18 mouse cellular contexts compared by ENCODE assay signal in the genomic region with DNA sequence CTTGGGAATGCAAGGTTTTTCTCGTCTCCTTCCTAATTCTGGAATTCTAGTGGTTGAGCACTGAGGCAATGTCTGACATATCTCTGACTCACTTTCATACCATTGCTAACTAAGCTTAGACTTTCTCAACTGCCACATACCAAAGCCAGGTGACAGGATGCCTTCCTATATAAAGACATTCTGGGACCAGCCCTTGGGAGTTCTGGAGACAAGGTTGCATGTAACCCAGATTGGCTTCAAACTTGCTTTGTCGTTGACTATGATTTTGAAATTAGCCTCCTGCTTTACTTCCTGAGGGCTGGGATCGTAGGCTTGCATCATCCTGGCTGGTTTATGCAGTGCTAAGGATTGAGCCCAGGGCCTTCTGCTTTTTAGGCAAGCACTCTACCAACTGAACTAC.
DNase-seq lines count a peak whose midpoint lies in the region; TF ChIP-seq lines count a peak whose summit lies in the region.
"Had no signal": no experiment of that assay in that cellular context is flagged by ENCODE, and none has a peak within 500 bp of the region (broad histone marks: within the 10 kb centered on the region; RNA-seq: fewer than 3 reads in every experiment).

No protein-coding gene starts in this region.

- no peaks in the 10 kb centered on the region for H3K36me3 ChIP-seq in myocyte (ENCODE audit: control insufficient read depth, insufficient read depth)
- H3K36me3 ChIP-seq in hindbrain, embryonic 10.5 days, result no peaks in the 10 kb centered on the region
- H3K36me3 ChIP-seq: hindbrain, embryonic 12.5 days; neural tube, embryonic 12.5 days had no signal

- peak overlapping the region; percentile 20; the same call in 1 of the 2 replicates for H3K27ac ChIP-seq in left cerebral cortex, adult 2 months
- H3K27ac ChIP-seq in embryonic fibroblast, embryonic 13.5 days (ENCODE audit: insufficient read depth, low read length), result peak overlapping the region; percentile 100
- no peak overlapping the region for H3K27ac ChIP-seq in hindbrain, embryonic 10.5 days
- H3K27ac ChIP-seq: hindbrain, embryonic 12.5 days; neural tube, embryonic 12.5 days; stomach, postnatal 0 days had no signal

- no peak for TF ChIP-seq POLR2A in embryonic fibroblast, embryonic 13.5 days (IDR thresholded peaks at IDR 0.05; ENCODE audit: low read depth, low read length)
- TF ChIP-seq POLR2A in myocyte (IDR thresholded peaks at IDR 0.05; ENCODE audit: insufficient read length, low read depth), result no peak

- intact Hi-C loops in left cerebral cortex, adult 2 months (cut with DNase I), result loop anchor here (2.0 kb wide), 1 partner anchor 121 kb away; no protein-coding TSS in a partner anchor
- intact Hi-C loops in left cerebral cortex, postnatal 36 days (cut with DNase I), result no loop called here

- no peak for TF ChIP-seq CTCF in left cerebral cortex, adult 2 months (IDR thresholded peaks at IDR 0.05)
- TF ChIP-seq CTCF in embryonic fibroblast, embryonic 13.5 days (IDR thresholded peaks at IDR 0.05; ENCODE audit: borderline replicate concordance, insufficient read depth, low read length), result no peak

- peak overlapping the region; percentile 61 for H3K4me2 ChIP-seq in myocyte (ENCODE audit: low read depth)
- H3K4me2 ChIP-seq: hindbrain, embryonic 12.5 days; neural tube, embryonic 12.5 days had no signal

- peaks cover 24% of the 10 kb centered on the region for H3K79me2 ChIP-seq in myocyte (ENCODE audit: control insufficient read depth, insufficient read depth)

- no peaks in the 10 kb centered on the region for H3K9me3 ChIP-seq in hindbrain, embryonic 10.5 days
- H3K9me3 ChIP-seq: hindbrain, embryonic 12.5 days; megakaryocyte, embryonic 14.5 days; neural tube, embryonic 12.5 days had no signal

- no peak for DNase-seq in left cerebral cortex, adult 2 months (ENCODE audit: extremely low spot score in 1 of 2, low spot score in 2 of 2)
- no peak for DNase-seq in left cerebral cortex, postnatal 36 days (ENCODE audit: low spot score in 2 of 2)
- peak; percentile 81 for DNase-seq in NIH3T3 (ENCODE audit: low read depth)
- DNase-seq in hindbrain, embryonic 10.5 days (ENCODE audit: low spot score), result no peak
- DNase-seq in c-Kit-positive CD71-positive TER-119-positive erythroid progenitor cells, embryonic 14.5 days (ENCODE audit: low spot score), result no peak
- DNase-seq: cerebellum, postnatal 14 days; forebrain, postnatal 0 days; kidney, postnatal 4 days; lung, adult 2 months; right cerebral cortex, postnatal 14 days; thymus, postnatal 25 days had no signal

- WGBS in hindbrain, embryonic 10.5 days, result 80% methylated on average over 3 of the region's 3 CpGs

- no peak overlapping the region for H3ac ChIP-seq in myocyte (ENCODE audit: control insufficient read depth, insufficient read length)

- peaks cover 37% of the 10 kb centered on the region for H3K4me1 ChIP-seq in embryonic fibroblast, embryonic 13.5 days (ENCODE audit: control insufficient read depth, insufficient read depth, low read length)
- peaks cover 51% of the 10 kb centered on the region for H3K4me1 ChIP-seq in hindbrain, embryonic 10.5 days (replicated peaks)

- no peak overlapping the region for H3K4me3 ChIP-seq in left cerebral cortex, adult 2 months
- H3K4me3 ChIP-seq in embryonic fibroblast, embryonic 13.5 days (ENCODE audit: insufficient read depth, low read length), result no peak overlapping the region
- H3K4me3 ChIP-seq in myocyte, result no peak overlapping the region
- H3K4me3 ChIP-seq in hindbrain, embryonic 10.5 days, result no peak overlapping the region
- H3K4me3 ChIP-seq: erythroblast, embryonic 14.5 days; hindbrain, embryonic 12.5 days; megakaryocyte, embryonic 14.5 days; neural tube, embryonic 12.5 days had no signal

- no peaks in the 10 kb centered on the region for H3K27me3 ChIP-seq in myocyte (ENCODE audit: control insufficient read depth, insufficient read depth, insufficient read length)
- H3K27me3 ChIP-seq in hindbrain, embryonic 10.5 days (ENCODE audit: insufficient read depth, poor library complexity, severe bottlenecking), result peaks cover 54% of the 10 kb centered on the region
- H3K27me3 ChIP-seq: hindbrain, embryonic 12.5 days; megakaryocyte, embryonic 14.5 days; neural tube, embryonic 12.5 days had no signal

TF ChIP-seq in myocyte, 11 proteins besides CTCF, POLR2A, EP300 and RAD21:
- TF ChIP-seq CEBPB (IDR thresholded peaks at IDR 0.05; ENCODE audit: insufficient read depth, poor library complexity, severe bottlenecking), result peak; percentile 86; the same call in 1 of the 2 replicates
- peak; percentile 45 for TF ChIP-seq MAX (IDR thresholded peaks at IDR 0.05; ENCODE audit: low read depth)
- TF ChIP-seq REST (IDR thresholded peaks at IDR 0.05; ENCODE audit: insufficient read depth, insufficient read length), result no peak
- TF ChIP-seq MYOG (IDR thresholded peaks at IDR 0.05; ENCODE audit: control insufficient read depth in 1 of 3, insufficient read depth in 1 of 3, insufficient read length in 2 of 3, low read depth in 2 of 3), result no peak
- no peak for TF ChIP-seq E2F4 (IDR thresholded peaks at IDR 0.05; ENCODE audit: insufficient read depth)
- TF ChIP-seq TCF12 (IDR thresholded peaks at IDR 0.05; ENCODE audit: insufficient read depth, poor library complexity, severe bottlenecking), result peak; percentile 57
- peak in 1 of 3 experiments; percentile 46 for TF ChIP-seq MYOD1 (IDR thresholded peaks at IDR 0.05; ENCODE audit: control insufficient read depth in 1 of 3, insufficient read length in 2 of 3, low read depth in 2 of 3)
